Mouse (Mus musculus): ENCODE data around the gene Ireb2. TPM values are rescaled to one million over a fixed set of nuclear protein-coding genes. Genes with fewer than 3 reads are reported as not detected.
"Not testable (repeated sequence)": the region's sequence is repeated elsewhere in the genome, so short reads cannot be mapped to it uniquely, and the experiment has no call there.

The Ireb2 gene
- polyA plus RNA-seq (2012; rRNA removed) = 26.9 and 30.1 TPM in 2 replicates

- DNase-seq (ENCODE audit: extremely low spot score in 1 of 2, low spot score in 1 of 2) = peak; percentile 96 to 99
Measured at GRCm38 (mm10) chr9:54863363-54864281, at the start of gene Ireb2. Gene Ireb2 (plus strand): TSS chr9:54863789.

GRCm38 (mm10) chr9:54816508-54817201, 46.9 kb upstream of the Ireb2 start:
- DNase-seq (ENCODE audit: extremely low spot score in 1 of 2, low spot score in 1 of 2) = no peak

- peak; percentile 6 to 82 for DNase-seq (ENCODE audit: extremely low spot score in 1 of 2, low spot score in 1 of 2)
Measured at GRCm38 (mm10) chr9:54821442-54822100, 42.0 kb upstream of the Ireb2 start.

GRCm38 (mm10) chr9:54829760-54830159, 33.8 kb upstream of the Ireb2 start:
- DNase-seq (ENCODE audit: extremely low spot score in 1 of 2, low spot score in 1 of 2) = peak in 1 of 2 experiments; percentile 3

GRCm38 (mm10) chr9:54830624-54831023, 33.0 kb upstream of the Ireb2 start:
- peak in 1 of 2 experiments; percentile 63 for DNase-seq (ENCODE audit: extremely low spot score in 1 of 2, low spot score in 1 of 2)

GRCm38 (mm10) chr9:54833831-54834230, 29.8 kb upstream of the Ireb2 start:
- DNase-seq (ENCODE audit: extremely low spot score in 1 of 2, low spot score in 1 of 2) = no peak

GRCm38 (mm10) chr9:54835951-54836717, 27.5 kb upstream of the Ireb2 start:
- DNase-seq (ENCODE audit: extremely low spot score in 1 of 2, low spot score in 1 of 2) = not testable (repeated sequence)

- no peak for DNase-seq (ENCODE audit: extremely low spot score in 1 of 2, low spot score in 1 of 2)
Measured at GRCm38 (mm10) chr9:54837835-54838234, 25.8 kb upstream of the Ireb2 start.

- no peak for DNase-seq (ENCODE audit: extremely low spot score in 1 of 2, low spot score in 1 of 2)
Measured at GRCm38 (mm10) chr9:54840145-54840544, 23.4 kb upstream of the Ireb2 start.

- DNase-seq (ENCODE audit: extremely low spot score in 1 of 2, low spot score in 1 of 2) = no peak
Measured at GRCm38 (mm10) chr9:54842311-54842710, 21.3 kb upstream of the Ireb2 start.

- DNase-seq (ENCODE audit: extremely low spot score in 1 of 2, low spot score in 1 of 2) = no peak
Measured at GRCm38 (mm10) chr9:54843887-54844286, 19.7 kb upstream of the Ireb2 start.

GRCm38 (mm10) chr9:54844556-54845176, 18.9 kb upstream of the Ireb2 start:
- DNase-seq (ENCODE audit: extremely low spot score in 1 of 2, low spot score in 1 of 2) = no peak

GRCm38 (mm10) chr9:54848203-54848602, 15.4 kb upstream of the Ireb2 start:
- DNase-seq (ENCODE audit: extremely low spot score in 1 of 2, low spot score in 1 of 2) = no peak

- not testable (repeated sequence) for DNase-seq (ENCODE audit: extremely low spot score in 1 of 2, low spot score in 1 of 2)
Measured at GRCm38 (mm10) chr9:54853036-54853435, 10.6 kb upstream of the Ireb2 start.

GRCm38 (mm10) chr9:54853619-54854018, 10.0 kb upstream of the Ireb2 start:
- no peak for DNase-seq (ENCODE audit: extremely low spot score in 1 of 2, low spot score in 1 of 2)

GRCm38 (mm10) chr9:54855638-54856037, 8.0 kb upstream of the Ireb2 start:
- DNase-seq (ENCODE audit: extremely low spot score in 1 of 2, low spot score in 1 of 2) = no peak

GRCm38 (mm10) chr9:54856121-54856520, 7.5 kb upstream of the Ireb2 start:
- no peak for DNase-seq (ENCODE audit: extremely low spot score in 1 of 2, low spot score in 1 of 2)

- DNase-seq (ENCODE audit: extremely low spot score in 1 of 2, low spot score in 1 of 2) = no peak
Measured at GRCm38 (mm10) chr9:54857474-54857873, 6.1 kb upstream of the Ireb2 start.

- no peak for DNase-seq (ENCODE audit: extremely low spot score in 1 of 2, low spot score in 1 of 2)
Measured at GRCm38 (mm10) chr9:54860526-54860925, 3.1 kb upstream of the Ireb2 start.

GRCm38 (mm10) chr9:54878759-54879158, 15.2 kb downstream of the Ireb2 start:
- DNase-seq (ENCODE audit: extremely low spot score in 1 of 2, low spot score in 1 of 2) = peak in 1 of 2 experiments; percentile 33

Data from frontal cortex, adult 2 months (tissue).